Mouse (Mus musculus): ENCODE results near the gene Gpr137. TPM values are rescaled to one million over a fixed set of nuclear protein-coding genes. Genes with fewer than 3 reads are reported as not detected.
"Not testable (repeated sequence)": the region's sequence is repeated elsewhere in the genome, so short reads cannot be mapped to it uniquely, and the experiment has no call there.

The Gpr137 gene
- polyA plus RNA-seq, 1 experiment = 70.7 TPM

GRCm38 (mm10) chr19:6909507-6910289, 32.6 kb downstream of the Gpr137 start, which contains the start of the genes Trmt112 and Prdx5:
Gene Trmt112, plus strand, starts transcription at chr19:6909698.
Gene Prdx5, minus strand, starts transcription at chr19:6910106.
- peak; percentile 68 for DNase-seq (ENCODE audit: low read depth, low spot score)
- WGBS = under 1% methylated on average over 65 of the region's 65 CpGs

- DNase-seq (ENCODE audit: low read depth, low spot score) = no peak
- 2% methylated on average over 11 of the region's 11 CpGs for WGBS
Measured at GRCm38 (mm10) chr19:6909021-6909420, 33.3 kb downstream of the Gpr137 start.

GRCm38 (mm10) chr19:6907811-6908540, 34.3 kb downstream of the Gpr137 start:
- WGBS = 78% methylated on average over 7 of the region's 7 CpGs
- no peak for DNase-seq (ENCODE audit: low read depth, low spot score)

GRCm38 (mm10) chr19:6907094-6907493, 35.2 kb downstream of the Gpr137 start:
- DNase-seq (ENCODE audit: low read depth, low spot score) = no peak
- 90% methylated on average over 8 of the region's 8 CpGs for WGBS

GRCm38 (mm10) chr19:6906199-6906598, 36.1 kb downstream of the Gpr137 start:
- no peak for DNase-seq (ENCODE audit: low read depth, low spot score)
- WGBS = 69% methylated on average over 3 of the region's 3 CpGs

- WGBS = 89% methylated on average over 11 of the region's 11 CpGs
- no peak for DNase-seq (ENCODE audit: low read depth, low spot score)
Measured at GRCm38 (mm10) chr19:6905498-6906159, 36.7 kb downstream of the Gpr137 start.

- 72% methylated on average over 2 of the region's 2 CpGs for WGBS
Measured at GRCm38 (mm10) chr19:6904846-6905245, 37.4 kb downstream of the Gpr137 start.

GRCm38 (mm10) chr19:6903031-6903430, 39.2 kb downstream of the Gpr137 start:
- DNase-seq (ENCODE audit: low read depth, low spot score) = no peak

More at GRCm38 (mm10) chr19:6904846-6905245, 37.4 kb downstream of the Gpr137 start:
- no peak for DNase-seq (ENCODE audit: low read depth, low spot score)

GRCm38 (mm10) chr19:6899641-6900040, 42.6 kb downstream of the Gpr137 start:
- DNase-seq (ENCODE audit: low read depth, low spot score) = no peak
- WGBS = 41% methylated on average over 4 of the region's 4 CpGs

More at GRCm38 (mm10) chr19:6903031-6903430, 39.2 kb downstream of the Gpr137 start:
- WGBS = 79% methylated on average over 1 of the region's 1 CpGs

- 65% methylated on average over 18 of the region's 18 CpGs for WGBS
- DNase-seq (ENCODE audit: low read depth, low spot score) = not testable (repeated sequence)
Measured at GRCm38 (mm10) chr19:6895608-6896305, 46.5 kb downstream of the Gpr137 start.

GRCm38 (mm10) chr19:6893731-6894451, 48.4 kb downstream of the Gpr137 start:
- no peak for DNase-seq (ENCODE audit: low read depth, low spot score)
- 87% methylated on average over 14 of the region's 14 CpGs for WGBS

GRCm38 (mm10) chr19:6892512-6892911, 49.8 kb downstream of the Gpr137 start:
- no peak for DNase-seq (ENCODE audit: low read depth, low spot score)

More at GRCm38 (mm10) chr19:6892512-6892911, 49.8 kb downstream of the Gpr137 start:
- 24% methylated on average over 4 of the region's 4 CpGs for WGBS

Other genes with a start within 250 kb of the Gpr137 start
- 25.1 and 30.9 TPM in 2 replicates for gene Rps6ka4, start 101.8 kb downstream of the Gpr137 start, polyA plus RNA-seq (2012; rRNA removed)
- gene Ccdc88b, start 84.3 kb downstream of the Gpr137 start, polyA plus RNA-seq (2012; rRNA removed) = 6.7 and 11.6 TPM in 2 replicates
- 79.9 and 88.6 TPM in 2 replicates for gene Trmt112, start 32.8 kb downstream of the Gpr137 start, polyA plus RNA-seq (2012; rRNA removed)
- 177 and 243 TPM in 2 replicates for gene Prdx5, start 32.4 kb downstream of the Gpr137 start, polyA plus RNA-seq (2012; rRNA removed)
- 175 and 234 TPM in 2 replicates for gene Esrra, start 20.7 kb downstream of the Gpr137 start, polyA plus RNA-seq (2012; rRNA removed)
- gene Catsperz, start 17.1 kb downstream of the Gpr137 start, polyA plus RNA-seq (2012; rRNA removed) = 0.19 TPM in 1 of 2 replicates, not detected in the other
- not detected in 2 replicates for gene Kcnk4, start 8.0 kb downstream of the Gpr137 start, polyA plus RNA-seq (2012; rRNA removed)
- 78.2 and 105 TPM in 2 replicates for gene Bad, start 619 bp downstream of the Gpr137 start, polyA plus RNA-seq (2012; rRNA removed)
- gene Ppp1r14b, start 32.5 kb upstream of the Gpr137 start, polyA plus RNA-seq (2012; rRNA removed) = 98.4 and 98.9 TPM in 2 replicates
- 383 and 614 TPM in 2 replicates for gene Plcb3, start 34.0 kb upstream of the Gpr137 start, polyA plus RNA-seq (2012; rRNA removed)
- 63.9 and 76.9 TPM in 2 replicates for gene Fkbp2, start 38.0 kb upstream of the Gpr137 start, polyA plus RNA-seq (2012; rRNA removed)
- 17.2 and 17.5 TPM in 2 replicates for gene Vegfb, start 45.2 kb upstream of the Gpr137 start, polyA plus RNA-seq (2012; rRNA removed)
- gene Dnajc4, start 50.1 kb upstream of the Gpr137 start, polyA plus RNA-seq (2012; rRNA removed) = 44.6 and 46.9 TPM in 2 replicates
- 59.3 and 68.1 TPM in 2 replicates for gene Nudt22, start 53.6 kb upstream of the Gpr137 start, polyA plus RNA-seq (2012; rRNA removed)
- gene Trpt1, start 53.7 kb upstream of the Gpr137 start, polyA plus RNA-seq (2012; rRNA removed) = 10.0 and 11.4 TPM in 2 replicates
- 17.3 and 20.1 TPM in 2 replicates for gene Fermt3, start 77.0 kb upstream of the Gpr137 start, polyA plus RNA-seq (2012; rRNA removed)
- gene Stip1, start 97.5 kb upstream of the Gpr137 start, polyA plus RNA-seq (2012; rRNA removed) = 43.9 and 51.2 TPM in 2 replicates
- gene Macrod1, start 114.3 kb upstream of the Gpr137 start, polyA plus RNA-seq (2012; rRNA removed) = 19.2 and 22.4 TPM in 2 replicates
- 0.14 TPM in 2 replicates for gene Flrt1, start 163.2 kb upstream of the Gpr137 start, polyA plus RNA-seq (2012; rRNA removed)

Measured in large intestine, adult 2 months (tissue).